Mouse (Mus musculus) common myeloid progenitor, adult 5-6 weeks (primary cell): ENCODE data around the gene Tmem50b. TPM values are rescaled to one million over a fixed set of nuclear protein-coding genes. Genes with fewer than 3 reads are reported as not detected.
"Not testable (repeated sequence)": the region's sequence is repeated elsewhere in the genome, so short reads cannot be mapped to it uniquely, and the experiment has no call there.

Source experiments
- ATAC-seq: replicated peaks from 2 replicates; pipeline ENCODE4 v1.8.0; 2016; ENCODE audit warnings: low read depth, mild to moderate bottlenecking, moderate TSS enrichment, inconsistent platforms; ENCODE audit not compliant: poor library complexity, severe bottlenecking
- total RNA-seq: library from RNA; stranded (forward); fragments of 200-1000, 187-1606 nt; gene quantifications from 2 replicates; pipeline ENCODE4 v1.2.3, GENCODE M21; 2017

The Tmem50b gene
- 8.6 and 12.7 TPM in 2 replicates for total RNA-seq

DNA sequence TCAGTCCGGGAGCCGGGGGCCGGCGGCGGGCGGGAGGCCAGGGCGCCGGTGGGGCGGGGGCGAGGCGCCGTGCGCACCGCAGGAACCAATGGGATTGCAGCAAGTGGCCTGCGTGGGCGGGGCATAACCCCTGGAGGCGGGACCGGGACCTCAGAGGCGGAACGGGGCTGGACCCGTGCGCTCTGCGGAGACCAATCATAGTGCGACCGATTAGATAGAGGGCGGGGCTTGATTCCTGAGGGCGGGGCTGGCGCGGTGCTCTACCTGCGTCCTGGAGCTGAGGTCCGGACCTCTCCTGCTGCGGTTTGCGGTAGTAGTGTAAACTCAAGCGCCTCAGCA is at the start of gene Tmem50b:
Gene Tmem50b, minus strand, starts transcription at position 129 of the 339 bp plus-strand sequence.
- peak; percentile 91 for ATAC-seq

DNA sequence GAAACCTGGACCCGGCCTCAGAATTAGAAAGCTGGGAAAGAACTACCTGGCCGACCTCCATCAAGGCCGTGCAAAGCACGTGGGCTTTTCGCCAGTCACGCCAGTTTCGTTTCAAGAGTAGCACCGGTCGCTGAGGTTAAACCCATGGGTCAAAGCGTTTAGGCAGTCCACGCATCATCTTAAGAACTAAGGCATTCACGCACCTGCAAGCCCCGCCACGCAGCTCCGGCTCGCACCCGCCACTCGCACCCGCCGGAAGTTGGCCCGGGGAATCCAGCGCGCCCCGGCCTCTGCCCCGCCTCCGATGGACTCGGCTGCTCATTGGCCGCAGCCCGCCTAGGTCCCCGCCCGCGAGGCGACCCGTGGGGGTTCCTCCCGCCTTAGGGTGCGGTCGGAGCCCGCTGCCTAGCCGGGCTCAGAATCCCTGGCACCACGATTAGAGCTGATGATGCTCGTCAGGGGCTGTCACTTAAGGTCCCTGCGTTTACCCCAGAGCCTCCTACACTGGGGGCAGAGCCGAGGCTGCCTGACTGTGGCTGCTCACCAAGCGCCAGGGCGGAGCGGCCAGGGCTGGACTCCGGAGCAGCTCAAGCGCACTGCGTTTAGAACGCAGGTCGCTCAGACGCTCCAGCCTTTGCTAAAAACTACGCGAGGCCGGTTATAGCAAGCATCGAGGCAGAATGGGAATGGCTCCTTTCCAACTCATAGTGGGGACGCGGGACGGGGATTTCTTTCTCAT is 49.2 kb upstream of the Tmem50b start, which contains the start of gene Gart:
Gene Gart, minus strand, starts transcription at position 272 of the 739 bp plus-strand sequence.
- ATAC-seq = peak; percentile 72

DNA sequence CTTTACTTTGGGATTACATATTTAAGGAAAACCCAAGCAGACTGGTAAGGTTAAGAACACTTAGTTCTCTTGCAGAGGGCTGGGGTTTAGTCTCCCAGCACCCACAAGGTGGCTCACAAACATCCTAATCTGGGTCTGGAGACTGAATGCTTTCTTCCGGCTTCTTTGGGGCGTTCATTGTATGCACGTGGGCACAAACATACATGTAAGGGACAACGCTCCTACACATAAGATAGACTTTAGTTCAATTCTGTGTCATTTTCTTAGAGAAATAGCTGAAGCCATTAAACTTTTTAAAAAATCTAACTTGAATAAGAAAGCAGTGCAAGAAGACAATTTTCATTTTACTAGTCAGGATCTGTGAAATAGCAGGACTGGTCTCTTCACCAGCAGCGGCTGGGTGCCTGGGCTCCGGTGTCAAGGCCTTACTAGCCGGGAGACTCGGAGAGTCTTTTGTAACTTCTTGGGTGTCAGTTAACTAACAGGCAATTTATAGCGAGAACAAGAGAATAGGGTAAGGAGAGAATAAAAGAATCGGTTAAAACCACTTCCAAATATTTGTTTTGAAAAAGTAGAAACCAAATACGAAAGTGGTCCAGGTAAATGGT is 48.5 kb upstream of the Tmem50b start:
- ATAC-seq = 0 out of 2 replicates have a peak, but pooled peaks have one; percentile 15

DNA sequence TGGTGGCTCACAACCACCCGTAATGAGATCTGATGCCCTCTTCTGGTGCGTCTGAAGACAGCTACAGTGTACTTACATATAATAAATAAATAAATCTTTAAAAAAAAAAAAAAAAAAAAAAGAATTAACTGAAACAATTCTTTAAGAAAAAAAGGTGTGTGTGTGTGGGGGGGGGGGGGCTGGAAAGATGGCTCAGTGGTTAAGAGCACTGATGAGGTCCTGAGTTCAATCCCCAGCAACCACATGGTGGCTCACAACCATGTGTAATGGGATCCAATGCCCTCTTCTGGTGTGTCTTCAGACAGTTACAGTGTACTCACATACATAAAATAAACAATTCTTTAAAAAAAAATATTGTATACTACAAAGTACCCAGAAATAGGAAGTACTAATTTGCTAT is 47.8 kb upstream of the Tmem50b start:
- not testable (repeated sequence) for ATAC-seq

DNA sequence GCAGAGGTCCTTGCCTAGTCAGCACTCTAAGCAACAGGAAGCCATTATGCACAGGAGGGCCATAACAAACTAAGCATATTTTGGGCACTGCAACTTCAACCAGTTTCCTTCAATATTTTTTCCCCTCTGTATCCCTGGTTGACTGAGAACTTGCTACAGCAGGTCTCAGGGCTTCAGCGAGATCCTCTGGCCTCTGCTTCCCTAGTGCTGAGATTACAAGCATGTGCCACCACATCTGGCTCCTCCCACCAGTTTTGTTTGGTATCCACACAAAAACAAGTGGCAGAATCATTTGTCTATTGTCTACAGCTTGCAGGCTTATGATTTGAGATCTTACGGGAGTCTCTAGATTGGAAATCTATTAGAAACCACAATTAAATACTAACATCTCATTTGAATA is 47.3 kb upstream of the Tmem50b start:
- ATAC-seq = no peak

DNA sequence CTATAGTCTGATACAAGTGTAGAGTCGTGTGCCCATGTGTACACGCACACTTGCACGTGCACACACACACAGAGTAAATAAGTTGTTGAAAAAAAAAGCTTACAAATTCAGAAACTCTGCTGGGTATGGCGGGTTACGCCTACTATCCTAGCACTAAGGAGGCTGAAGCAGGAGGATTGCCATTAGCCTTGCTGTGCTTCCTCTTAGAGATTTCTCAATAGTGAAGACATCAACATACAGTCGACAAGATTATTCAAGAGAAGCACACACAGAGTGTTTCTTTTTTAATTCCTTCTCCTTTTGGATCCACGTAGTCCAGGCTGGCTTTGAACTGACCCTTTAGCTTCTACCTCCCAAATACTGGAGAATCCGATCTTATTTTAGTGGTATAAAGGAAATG is 42.6 kb upstream of the Tmem50b start:
- no peak for ATAC-seq

DNA sequence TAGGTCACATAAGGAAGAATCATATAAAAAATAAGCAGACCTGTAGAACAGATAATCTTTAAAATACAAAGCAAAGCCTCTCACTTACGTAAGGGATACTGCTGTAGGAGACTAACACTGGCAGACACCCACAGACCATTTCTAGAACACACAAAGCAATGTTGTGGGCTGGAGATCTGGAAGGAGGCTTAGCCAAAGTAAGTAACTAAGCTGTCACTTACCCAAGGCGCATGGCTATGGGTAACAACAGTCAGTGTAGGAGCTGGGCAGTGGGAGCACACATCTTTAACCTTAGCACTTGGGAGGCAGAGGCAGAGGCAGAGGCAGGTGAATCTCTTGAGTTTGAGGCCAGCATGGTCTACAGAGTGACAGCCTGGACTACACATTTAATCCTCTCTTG is 42.0 kb upstream of the Tmem50b start:
- no peak for ATAC-seq

DNA sequence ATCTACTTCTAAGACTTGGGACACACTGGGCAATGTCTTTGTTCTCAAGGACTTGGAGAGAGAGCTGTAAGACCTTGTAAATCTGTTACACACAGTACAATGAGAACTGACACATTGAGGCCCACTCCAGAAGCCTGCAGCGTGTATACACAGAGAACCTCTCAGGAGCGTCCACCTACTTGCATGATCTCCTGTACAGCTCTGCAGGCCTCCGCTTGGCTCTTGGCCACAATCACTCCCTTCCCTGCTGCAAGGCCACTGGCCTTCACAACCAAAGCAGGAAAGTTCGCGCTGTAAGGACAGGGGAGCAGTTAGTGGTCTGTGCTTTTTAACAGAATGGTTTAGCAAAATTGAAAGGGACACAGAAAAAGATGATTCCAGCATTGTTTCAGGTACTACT is 41.6 kb upstream of the Tmem50b start:
- no peak for ATAC-seq

DNA sequence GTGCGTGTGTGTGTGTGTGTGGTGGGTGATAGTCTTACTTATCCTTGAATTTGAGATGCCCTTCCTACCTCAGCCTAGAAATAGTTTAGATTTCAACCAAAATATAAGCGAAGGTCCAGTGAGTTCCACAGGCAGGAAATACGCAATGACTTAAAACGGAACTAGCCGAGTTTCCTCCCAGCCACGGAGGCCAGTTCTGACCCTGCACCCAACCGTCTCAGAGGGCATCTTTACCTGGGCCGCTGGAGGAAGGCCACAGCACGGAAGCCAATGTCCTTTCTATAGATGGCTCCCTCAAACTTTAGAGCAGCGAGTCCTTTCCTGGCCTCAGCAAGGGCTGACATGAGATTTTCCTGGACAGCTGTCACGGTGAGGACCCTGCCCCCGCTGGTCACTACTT is 36.0 kb upstream of the Tmem50b start:
- no peak for ATAC-seq

DNA sequence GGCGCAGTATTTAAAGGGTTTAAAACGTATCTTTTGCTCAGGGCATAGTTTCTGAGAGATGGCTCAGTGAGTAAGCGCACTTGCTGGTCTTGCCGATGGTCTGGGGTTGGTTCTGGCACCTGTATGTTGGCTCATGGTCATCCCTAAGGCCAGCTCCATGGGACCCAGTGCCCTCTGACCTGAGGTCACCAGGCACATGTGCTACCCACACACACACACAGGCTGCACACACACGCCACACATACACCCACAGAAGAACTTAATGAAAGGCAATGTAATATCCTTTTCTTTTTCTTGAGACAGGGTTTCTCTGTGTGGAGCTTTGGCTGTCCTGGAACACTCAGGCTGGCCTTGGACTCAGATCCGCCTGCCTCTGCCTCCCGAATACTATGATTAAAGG is 35.3 kb upstream of the Tmem50b start:
- ATAC-seq = no peak

DNA sequence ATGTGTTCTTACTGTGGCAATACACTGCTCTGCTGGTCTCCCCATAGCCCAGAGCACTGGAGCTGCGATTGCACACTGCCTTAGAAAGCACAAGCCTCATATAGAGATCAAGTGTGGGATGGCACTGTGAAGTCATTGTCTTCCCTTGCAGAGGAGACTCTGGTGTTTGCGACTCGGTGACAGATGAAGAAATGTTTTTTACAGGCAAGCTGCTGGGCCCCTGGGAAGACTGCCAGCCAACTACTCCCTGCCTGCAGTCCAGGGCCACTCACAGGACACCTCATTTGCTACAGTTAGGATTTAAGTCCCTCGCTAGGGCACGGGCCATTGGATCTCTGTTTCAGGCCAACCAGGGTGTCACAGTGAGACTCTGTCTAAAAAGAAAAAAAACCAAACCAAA is 34.8 kb upstream of the Tmem50b start:
- no peak for ATAC-seq

DNA sequence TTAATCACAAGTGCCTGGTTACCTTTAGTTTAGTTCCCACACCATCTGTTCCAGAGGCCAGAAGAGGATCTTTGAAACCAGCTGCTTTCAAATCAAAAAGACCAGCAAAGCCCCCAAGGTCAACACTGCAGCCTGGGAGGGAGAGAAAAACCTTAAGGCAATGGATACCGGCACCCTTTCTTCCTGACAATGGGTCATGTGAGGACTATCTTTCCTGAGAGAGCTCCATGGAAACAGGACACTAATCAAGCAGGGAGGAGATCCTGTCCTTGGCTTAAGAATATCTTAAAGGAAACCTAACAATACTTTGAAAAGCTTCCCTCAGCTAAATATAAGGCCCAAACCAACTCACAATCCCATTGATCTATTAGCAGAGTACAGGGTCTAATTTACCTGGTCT is 33.0 kb upstream of the Tmem50b start:
- no peak for ATAC-seq

DNA sequence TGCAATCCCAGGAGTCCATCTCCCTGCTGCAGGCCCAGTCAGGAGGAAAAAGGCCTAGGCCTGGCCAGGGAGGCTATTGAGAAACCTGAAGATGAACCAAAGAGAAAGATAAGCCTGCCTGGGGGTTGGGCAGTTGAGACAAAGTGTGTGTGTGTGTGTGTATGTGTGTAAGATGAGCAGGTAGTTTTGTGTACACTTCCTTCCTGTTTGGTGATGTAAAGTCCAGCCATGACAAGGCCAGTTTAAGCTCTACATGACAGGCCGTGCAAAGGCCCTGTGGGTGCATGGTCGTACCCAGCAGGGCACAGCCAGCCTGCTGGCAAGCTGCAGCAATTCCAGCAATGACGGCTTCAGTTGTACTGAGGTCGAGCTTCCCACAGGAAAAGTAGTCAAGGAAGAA is 32.1 kb upstream of the Tmem50b start:
- no peak for ATAC-seq

DNA sequence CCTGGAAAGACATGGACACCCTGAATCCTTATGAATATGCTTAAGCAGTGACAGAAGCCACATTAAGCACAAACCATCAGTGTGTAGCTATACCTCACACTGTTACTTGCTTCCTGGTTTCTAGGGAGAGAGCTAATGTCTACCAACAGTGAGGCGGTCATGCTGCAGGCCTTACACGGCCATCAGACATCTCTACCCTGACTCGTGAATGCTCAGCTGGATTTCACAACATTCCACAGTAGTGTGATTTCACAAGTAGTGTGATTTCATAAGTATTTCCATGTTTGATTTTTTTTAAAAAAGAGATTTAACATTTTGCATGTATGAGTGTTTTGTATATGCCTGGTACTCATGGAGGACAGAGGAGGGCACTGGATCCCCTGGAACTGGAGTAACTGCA is 31.1 kb upstream of the Tmem50b start:
- ATAC-seq = no peak

DNA sequence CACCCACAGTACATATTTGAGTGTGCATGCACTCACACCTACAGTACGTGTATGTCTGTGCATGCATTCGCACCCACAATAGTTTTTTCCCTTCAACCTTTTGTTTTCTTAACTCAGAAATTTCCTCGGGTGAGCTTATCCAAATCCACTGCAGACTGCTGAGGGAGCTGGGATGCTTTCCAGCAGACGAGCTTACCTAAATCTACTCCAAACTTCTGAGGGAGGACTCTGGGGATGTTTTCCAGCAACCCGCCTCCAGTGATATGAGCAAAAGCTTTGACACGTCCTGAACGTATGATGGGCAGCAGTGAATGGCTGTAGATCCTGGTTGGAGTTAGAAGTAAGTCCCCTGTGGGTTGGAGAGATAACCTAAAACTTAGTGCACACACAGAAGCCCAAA is 30.2 kb upstream of the Tmem50b start:
- ATAC-seq = no peak

DNA sequence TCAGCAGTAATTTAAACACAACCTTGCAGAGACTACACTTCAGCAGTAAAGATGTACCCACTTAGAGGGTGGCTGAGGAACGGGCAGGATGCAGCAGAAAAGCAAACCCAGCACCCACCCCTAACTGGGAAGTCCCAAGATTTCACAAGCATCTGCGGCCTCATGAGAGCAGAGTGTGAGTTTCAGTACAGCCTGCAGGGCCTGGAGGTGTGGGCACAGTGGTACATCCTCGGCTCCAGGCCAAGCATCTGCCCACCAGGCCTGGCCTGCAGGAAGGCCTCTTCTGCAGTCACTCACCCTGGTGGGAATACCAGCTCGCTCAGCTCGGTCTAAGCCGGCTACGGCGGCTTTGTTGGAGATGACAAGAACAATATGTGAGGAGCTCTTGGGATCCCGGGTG is 25.5 kb upstream of the Tmem50b start:
- no peak for ATAC-seq

DNA sequence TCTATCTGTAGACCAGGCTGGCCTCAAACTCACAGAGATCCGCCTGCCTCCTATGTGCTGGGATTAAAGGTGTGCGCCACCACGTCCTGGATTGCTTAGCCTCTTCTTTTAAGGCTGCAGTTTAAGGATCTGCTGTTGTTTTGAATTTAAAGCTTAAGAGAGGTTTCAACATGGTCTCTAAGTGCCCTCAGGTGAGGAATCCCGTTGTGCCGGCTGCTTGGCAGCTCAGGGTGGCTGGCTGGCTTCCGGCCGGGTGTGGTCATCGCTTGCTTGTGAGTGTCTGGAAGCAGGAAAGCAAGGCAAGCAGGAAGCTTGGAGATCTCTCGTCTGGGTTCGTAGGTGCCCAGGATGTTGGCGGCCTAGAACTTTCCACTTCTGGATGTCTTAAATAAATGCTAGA is 23.4 kb upstream of the Tmem50b start:
- no peak for ATAC-seq

DNA sequence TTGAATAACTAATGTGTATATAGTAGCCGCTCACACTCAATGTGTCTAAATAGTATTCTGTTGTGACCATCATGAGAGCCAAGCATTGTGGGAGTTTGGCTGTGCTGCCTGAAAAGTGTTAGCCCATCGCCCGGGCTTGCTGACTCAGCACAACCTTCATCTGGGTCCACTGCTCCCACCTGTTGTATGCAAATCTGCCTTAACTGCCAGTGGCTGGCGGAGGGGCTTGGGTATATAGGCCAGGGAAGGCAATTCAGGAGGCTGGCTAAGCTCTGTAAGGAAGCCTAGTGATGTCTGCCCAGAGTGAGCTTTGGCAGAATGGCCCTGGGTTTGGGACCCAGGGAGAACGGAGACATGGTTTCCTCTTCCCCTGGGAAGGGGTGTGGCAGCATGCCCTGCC is 22.6 kb upstream of the Tmem50b start:
- no peak for ATAC-seq

DNA sequence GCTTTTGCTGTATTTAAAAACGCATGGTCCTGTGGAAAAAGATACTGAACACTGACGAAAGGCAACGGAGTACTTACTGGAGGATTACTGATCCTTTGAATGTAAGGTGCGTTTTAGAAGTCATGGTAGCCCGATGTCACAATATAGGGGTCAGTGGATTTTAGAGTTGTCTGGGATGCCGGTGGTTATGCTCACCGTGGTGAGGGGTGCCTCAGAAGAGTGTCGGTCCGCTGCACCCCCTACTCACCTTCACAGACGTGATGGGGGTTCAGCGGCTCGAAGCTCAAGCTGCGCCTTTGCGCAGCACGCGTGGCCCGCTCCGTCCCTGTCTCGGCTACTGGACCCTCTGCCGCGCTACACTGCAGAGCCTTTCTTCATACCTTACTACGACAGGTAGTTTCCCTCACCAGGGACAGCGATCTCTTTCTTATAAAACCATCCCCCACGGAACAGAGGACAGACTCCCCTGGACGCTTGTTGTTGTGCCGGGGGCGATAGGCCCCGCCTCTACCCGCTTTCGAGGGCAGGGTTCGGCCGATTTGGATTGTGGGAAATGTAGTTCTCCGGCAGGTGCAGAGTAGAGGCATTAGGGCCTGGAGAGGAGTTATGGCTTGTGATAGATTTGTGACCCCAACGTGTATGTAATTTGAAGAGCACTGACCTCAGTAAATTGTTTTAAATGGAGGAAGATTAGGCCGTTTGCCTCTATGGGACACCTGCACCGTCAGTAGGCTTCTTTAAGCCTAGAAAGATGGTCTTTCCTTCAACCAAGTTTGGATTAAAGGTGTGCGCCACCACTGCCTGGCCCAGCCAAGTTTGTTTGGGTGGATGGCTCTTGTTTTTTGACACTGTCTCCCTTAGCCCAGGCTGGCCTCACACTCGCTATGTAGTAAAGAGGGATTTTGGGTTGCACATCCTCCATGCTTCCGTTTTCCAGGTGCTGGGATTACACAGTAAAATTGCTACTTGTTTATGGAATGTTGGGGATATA is 21.2 kb upstream of the Tmem50b start, which contains the start of gene Dnajc28:
Gene Dnajc28, minus strand, starts transcription at position 516 of the 991 bp plus-strand sequence.
- ATAC-seq = peak; percentile 98

DNA sequence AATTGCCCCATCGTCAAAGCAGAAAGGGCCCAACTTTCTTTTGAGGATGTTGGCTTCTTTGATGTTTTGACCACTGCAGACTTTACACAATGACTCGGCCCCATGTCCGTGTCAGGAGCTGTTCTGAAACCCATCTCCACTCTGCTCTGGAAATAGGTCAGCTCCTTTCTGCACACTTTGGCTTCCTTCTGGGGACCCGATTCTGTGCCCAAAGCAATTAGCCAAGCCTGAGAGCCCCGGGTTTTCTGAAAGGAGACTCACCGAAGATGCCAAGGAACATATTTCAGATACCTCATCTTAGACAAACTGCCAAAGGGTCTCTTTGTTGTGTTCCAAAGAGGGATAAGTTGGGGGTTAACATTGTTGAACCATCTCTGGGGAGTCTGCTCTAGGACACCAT is 17.0 kb upstream of the Tmem50b start:
- ATAC-seq = no peak

DNA sequence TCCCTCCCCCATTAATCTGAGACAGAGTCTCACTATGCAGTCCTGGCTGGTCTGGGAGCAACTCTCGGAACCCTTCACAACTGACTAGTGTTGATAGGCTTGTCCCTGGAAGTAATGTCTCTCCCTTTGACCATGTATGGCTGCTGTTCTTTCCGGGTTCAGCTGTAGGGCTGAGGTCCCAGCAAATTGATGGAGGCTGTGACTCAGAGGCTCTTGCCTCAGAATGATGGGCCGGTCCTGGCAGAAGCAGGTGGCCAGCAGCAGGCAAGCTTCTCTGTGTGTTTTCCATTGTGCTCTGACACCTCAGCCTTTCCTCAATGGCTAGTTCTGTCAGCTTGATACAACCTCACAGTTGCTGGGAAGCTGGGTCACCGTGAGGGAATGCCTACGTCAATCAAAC is 14.9 kb upstream of the Tmem50b start:
- ATAC-seq = no peak
